Mouse (Mus musculus): Measurements from ENCODE around the gene Tmem163. TPM values are rescaled to one million over a fixed set of nuclear protein-coding genes. Genes with fewer than 3 reads are reported as not detected.

Gene Tmem163
- polyA plus RNA-seq, 1 experiment = 5.7 TPM

GRCm38 (mm10) chr1:127575692-127576091 is 103.7 kb downstream of the Tmem163 start:
- Histone ChIP-seq H3K4me3 (replicated peaks; ENCODE audit: control insufficient read depth, low read depth, low read length) (no peak overlapping the region), H3K4me1 (ENCODE audit: control insufficient read depth, insufficient read depth, low read length) (no peaks in the 10 kb centered on the region; the same call in 1 of the 2 replicates), H3K27ac (ENCODE audit: control insufficient read depth, insufficient read depth, low read depth, low read length, poor library complexity) (no peak overlapping the region)
- TF ChIP-seq POLR2A (IDR thresholded peaks at IDR 0.05; ENCODE audit: borderline replicate concordance, control insufficient read depth, low read depth, low read length) (no peak), CTCF (IDR thresholded peaks at IDR 0.05; ENCODE audit: control insufficient read depth, insufficient read depth, low read length) (no peak)
- WGBS = 73% methylated on average over 4 of the region's 4 CpGs

GRCm38 (mm10) chr1:127573186-127573585 is 106.2 kb downstream of the Tmem163 start:
- no peak overlapping the region for H3K4me3 ChIP-seq (replicated peaks; ENCODE audit: control insufficient read depth, low read depth, low read length)
- no peak for TF ChIP-seq CTCF (IDR thresholded peaks at IDR 0.05; ENCODE audit: control insufficient read depth, insufficient read depth, low read length)
- no peak overlapping the region for H3K27ac ChIP-seq (ENCODE audit: control insufficient read depth, insufficient read depth, low read depth, low read length, poor library complexity)
- 73% methylated on average over 3 of the region's 3 CpGs for WGBS
- H3K4me1 ChIP-seq (ENCODE audit: control insufficient read depth, insufficient read depth, low read length) = no peaks in the 10 kb centered on the region; the same call in 1 of the 2 replicates

GRCm38 (mm10) chr1:127568641-127569040 is 110.7 kb downstream of the Tmem163 start:
- WGBS = 76% methylated on average over 3 of the region's 3 CpGs
- H3K4me1 ChIP-seq (ENCODE audit: control insufficient read depth, insufficient read depth, low read length) = no peaks in the 10 kb centered on the region
- no peak overlapping the region for H3K4me3 ChIP-seq (replicated peaks; ENCODE audit: control insufficient read depth, low read depth, low read length)
- no peak overlapping the region for H3K27ac ChIP-seq (ENCODE audit: control insufficient read depth, insufficient read depth, low read depth, low read length, poor library complexity)
- TF ChIP-seq CTCF (IDR thresholded peaks at IDR 0.05; ENCODE audit: control insufficient read depth, insufficient read depth, low read length) = no peak
- no peak for TF ChIP-seq POLR2A (IDR thresholded peaks at IDR 0.05; ENCODE audit: borderline replicate concordance, control insufficient read depth, low read depth, low read length)

GRCm38 (mm10) chr1:127556486-127556845 is 122.9 kb downstream of the Tmem163 start:
- Histone ChIP-seq H3K4me1 (ENCODE audit: control insufficient read depth, insufficient read depth, low read length) (no peaks in the 10 kb centered on the region), H3K27ac (ENCODE audit: control insufficient read depth, insufficient read depth, low read depth, low read length, poor library complexity) (no peak overlapping the region), H3K4me3 (replicated peaks; ENCODE audit: control insufficient read depth, low read depth, low read length) (no peak overlapping the region)
- 60% methylated on average over 2 of the region's 2 CpGs for WGBS
- TF ChIP-seq POLR2A (IDR thresholded peaks at IDR 0.05; ENCODE audit: borderline replicate concordance, control insufficient read depth, low read depth, low read length) = no peak
- TF ChIP-seq CTCF (IDR thresholded peaks at IDR 0.05; ENCODE audit: control insufficient read depth, insufficient read depth, low read length) = no peak

- WGBS = 80% methylated on average over 6 of the region's 6 CpGs
- TF ChIP-seq CTCF (IDR thresholded peaks at IDR 0.05; ENCODE audit: control insufficient read depth, insufficient read depth, low read length) (no peak), POLR2A (IDR thresholded peaks at IDR 0.05; ENCODE audit: borderline replicate concordance, control insufficient read depth, low read depth, low read length) (no peak)
Measured at GRCm38 (mm10) chr1:127555822-127556485, 123.4 kb downstream of the Tmem163 start.

GRCm38 (mm10) chr1:127548078-127548477 is 131.3 kb downstream of the Tmem163 start:
- H3K4me1 ChIP-seq (ENCODE audit: control insufficient read depth, insufficient read depth, low read length) = peaks cover 1% of the 10 kb centered on the region; the same call in 1 of the 2 replicates

More at GRCm38 (mm10) chr1:127555822-127556485, 123.4 kb downstream of the Tmem163 start:
- Histone ChIP-seq H3K27ac (ENCODE audit: control insufficient read depth, insufficient read depth, low read depth, low read length, poor library complexity) (no peak overlapping the region), H3K4me1 (ENCODE audit: control insufficient read depth, insufficient read depth, low read length) (peaks cover 1% of the 10 kb centered on the region; the same call in 1 of the 2 replicates), H3K4me3 (replicated peaks; ENCODE audit: control insufficient read depth, low read depth, low read length) (no peak overlapping the region)

GRCm38 (mm10) chr1:127542756-127543155 is 136.6 kb downstream of the Tmem163 start:
- 53% methylated on average over 1 of the region's 1 CpGs for WGBS
- no peak overlapping the region for H3K27ac ChIP-seq (ENCODE audit: control insufficient read depth, insufficient read depth, low read depth, low read length, poor library complexity)
- H3K4me1 ChIP-seq (ENCODE audit: control insufficient read depth, insufficient read depth, low read length) = no peaks in the 10 kb centered on the region
- no peak overlapping the region for H3K4me3 ChIP-seq (replicated peaks; ENCODE audit: control insufficient read depth, low read depth, low read length)
- TF ChIP-seq POLR2A (IDR thresholded peaks at IDR 0.05; ENCODE audit: borderline replicate concordance, control insufficient read depth, low read depth, low read length) (no peak), CTCF (IDR thresholded peaks at IDR 0.05; ENCODE audit: control insufficient read depth, insufficient read depth, low read length) (no peak)

More at GRCm38 (mm10) chr1:127548078-127548477, 131.3 kb downstream of the Tmem163 start:
- no peak overlapping the region for H3K4me3 ChIP-seq (replicated peaks; ENCODE audit: control insufficient read depth, low read depth, low read length)
- 76% methylated on average over 4 of the region's 4 CpGs for WGBS
- no peak for TF ChIP-seq POLR2A (IDR thresholded peaks at IDR 0.05; ENCODE audit: borderline replicate concordance, control insufficient read depth, low read depth, low read length)
- TF ChIP-seq CTCF (IDR thresholded peaks at IDR 0.05; ENCODE audit: control insufficient read depth, insufficient read depth, low read length) = no peak
- H3K27ac ChIP-seq (ENCODE audit: control insufficient read depth, insufficient read depth, low read depth, low read length, poor library complexity) = no peak overlapping the region

- TF ChIP-seq POLR2A (IDR thresholded peaks at IDR 0.05; ENCODE audit: borderline replicate concordance, control insufficient read depth, low read depth, low read length) = no peak
- TF ChIP-seq CTCF (IDR thresholded peaks at IDR 0.05; ENCODE audit: control insufficient read depth, insufficient read depth, low read length) = no peak
- Histone ChIP-seq H3K4me3 (replicated peaks; ENCODE audit: control insufficient read depth, low read depth, low read length) (no peak overlapping the region), H3K27ac (ENCODE audit: control insufficient read depth, insufficient read depth, low read depth, low read length, poor library complexity) (no peak overlapping the region), H3K4me1 (ENCODE audit: control insufficient read depth, insufficient read depth, low read length) (no peaks in the 10 kb centered on the region)
- 84% methylated on average over 7 of the region's 7 CpGs for WGBS
Measured at GRCm38 (mm10) chr1:127541931-127542330, 137.4 kb downstream of the Tmem163 start.
